Mouse (Mus musculus): Measurements from ENCODE around the gene Cox8a. TPM values are rescaled to one million over a fixed set of nuclear protein-coding genes. Genes with fewer than 3 reads are reported as not detected.

Gene Cox8a
- total RNA-seq, 2 experiments from 2014 or later: 1,005 to 1,018 TPM

GRCm38 (mm10) chr19:7222196-7222595, 4.8 kb upstream of the Cox8a start:
- no peak for DNase-seq

GRCm38 (mm10) chr19:7218753-7219152, 1.3 kb upstream of the Cox8a start:
- DNase-seq: no peak

- DNase-seq: no peak
Observed at GRCm38 (mm10) chr19:7217926-7218267, 481 bp upstream of the Cox8a start.

GRCm38 (mm10) chr19:7214484-7214883, 2.9 kb downstream of the Cox8a start:
- no peak for DNase-seq

- no peak for DNase-seq
Observed at GRCm38 (mm10) chr19:7213010-7213409, 4.4 kb downstream of the Cox8a start.

- DNase-seq: no peak
Observed at GRCm38 (mm10) chr19:7212216-7212615, 5.2 kb downstream of the Cox8a start.

- no peak for DNase-seq
Observed at GRCm38 (mm10) chr19:7209907-7210646, 7.3 kb downstream of the Cox8a start.

GRCm38 (mm10) chr19:7205753-7206736, 11.4 kb downstream of the Cox8a start, which contains the start of gene Otub1:
Otub1 (minus strand) TSS chr19:7206316.
- DNase-seq: peak; percentile 93 to 95

GRCm38 (mm10) chr19:7205326-7205725, 12.1 kb downstream of the Cox8a start:
- DNase-seq: no peak

GRCm38 (mm10) chr19:7204898-7205297, 12.5 kb downstream of the Cox8a start:
- no peak for DNase-seq

GRCm38 (mm10) chr19:7200427-7200826, 17.0 kb downstream of the Cox8a start:
- no peak for DNase-seq

- DNase-seq: no peak
Observed at GRCm38 (mm10) chr19:7199089-7199488, 18.3 kb downstream of the Cox8a start.

- DNase-seq: no peak
Observed at GRCm38 (mm10) chr19:7197445-7197844, 20.0 kb downstream of the Cox8a start.

- no peak for DNase-seq
Observed at GRCm38 (mm10) chr19:7196741-7197270, 20.6 kb downstream of the Cox8a start.

GRCm38 (mm10) chr19:7195900-7196728, 21.3 kb downstream of the Cox8a start:
- peak in 1 of 2 experiments; percentile 58 for DNase-seq

GRCm38 (mm10) chr19:7192561-7192967, 24.9 kb downstream of the Cox8a start:
- DNase-seq: no peak

GRCm38 (mm10) chr19:7191639-7192038, 25.8 kb downstream of the Cox8a start:
- DNase-seq: no peak

- no peak for DNase-seq
Observed at GRCm38 (mm10) chr19:7190986-7191385, 26.4 kb downstream of the Cox8a start.

- DNase-seq: no peak
Observed at GRCm38 (mm10) chr19:7189026-7189425, 28.4 kb downstream of the Cox8a start.

GRCm38 (mm10) chr19:7187157-7187556, 30.3 kb downstream of the Cox8a start:
- DNase-seq: no peak

- no peak for DNase-seq
Observed at GRCm38 (mm10) chr19:7185715-7186291, 31.6 kb downstream of the Cox8a start.

GRCm38 (mm10) chr19:7185059-7185458, 32.4 kb downstream of the Cox8a start:
- no peak for DNase-seq

Measured in layer of hippocampus, postnatal 36 days (tissue).